Mouse (Mus musculus): Measurements from ENCODE around the gene Sord.

- TF ChIP-seq CTCF (IDR thresholded peaks at IDR 0.05 in 2 of 3, conservative IDR thresholded peaks at IDR 0.05 in 1 of 3; ENCODE audit: control insufficient read depth in 1 of 3, insufficient read depth in 1 of 3, low read depth in 2 of 3, low read length in 3 of 3, poor library complexity in 1 of 3, severe bottlenecking in 1 of 3) (no peak), MXI1 (IDR thresholded peaks at IDR 0.05; ENCODE audit: low read depth, low read length) (no peak), EP300 (IDR thresholded peaks at IDR 0.05; ENCODE audit: low read depth in 1 of 2, low read length in 2 of 2) (no peak), SIN3A (IDR thresholded peaks at IDR 0.05; ENCODE audit: low read length) (no peak), TAL1 (IDR thresholded peaks at IDR 0.05; ENCODE audit: low read length) (no peak), KAT2A (conservative IDR thresholded peaks at IDR 0.05; ENCODE audit: low read depth, low read length) (no peak), GATA1 (IDR thresholded peaks at IDR 0.05; ENCODE audit: low read depth, low read length) (no peak), MAFK (IDR thresholded peaks at IDR 0.05; ENCODE audit: borderline replicate concordance, low read depth, low read length) (no peak), MEF2A (IDR thresholded peaks at IDR 0.05; ENCODE audit: extremely low read depth, insufficient replicate concordance, low read depth, low read length, poor library complexity, severe bottlenecking) (no peak), ELF1 (IDR thresholded peaks at IDR 0.05; ENCODE audit: low read depth, low read length) (no peak), MAX (IDR thresholded peaks at IDR 0.05; ENCODE audit: low read length) (no peak), POLR2A (IDR thresholded peaks at IDR 0.05; ENCODE audit: control insufficient read depth in 1 of 2, insufficient read depth in 1 of 2, low read depth in 1 of 2, low read length in 2 of 2, poor library complexity in 1 of 2) (no peak), MAZ (IDR thresholded peaks at IDR 0.05; ENCODE audit: low read depth, low read length) (no peak), USF2 (IDR thresholded peaks at IDR 0.05; ENCODE audit: borderline replicate concordance in 1 of 2, insufficient read depth in 1 of 2, low read depth in 1 of 2, low read length in 2 of 2) (no peak)
Observed at GRCm38 (mm10) chr2:122298096-122298499, 63.5 kb downstream of the Sord start, which contains the start of gene Duox2.
